Mouse (Mus musculus) hindbrain, embryonic 14.5 days (tissue): ENCODE data around the gene Patj. TPM values are rescaled to one million over a fixed set of nuclear protein-coding genes. Genes with fewer than 3 reads are reported as not detected.

ENCODE experiments used
- ATAC-seq: fragments of 200-750 bp; cut with Nextera tagmentation; 2 replicates; pipeline ENCODE4 v1.8.0; 2017; ENCODE audit warnings: moderate number of reproducible peaks, mild to moderate bottlenecking, moderate TSS enrichment, moderate library complexity; ENCODE audit not compliant: low FRiP score
- DNase-seq: peaks from one replicate; pipeline ENCODE4 v3.0.0-alpha.2; 2015; ENCODE audit warnings: low spot score
- H3K27ac ChIP-seq: fragments of 300-500 bp; sonication (generic); 2 replicates; pipeline ENCODE4 v1.5.1; 2014; ENCODE audit warnings: mild to moderate bottlenecking, moderate library complexity
- H3K27me3 ChIP-seq: fragments of 300-500 bp; sonication (generic); 2 replicates; pipeline ENCODE4 v1.6.1; 2014; ENCODE audit warnings: mild to moderate bottlenecking, low read length, mixed read lengths; ENCODE audit not compliant: control insufficient read depth, insufficient read depth
- H3K36me3 ChIP-seq: fragments of 300-500 bp; sonication (generic); replicated peaks from 2 replicates; pipeline ENCODE4 v1.6.1; 2014; ENCODE audit not compliant: control insufficient read depth, insufficient read depth
- H3K4me1 ChIP-seq: fragments of 300-500 bp; sonication (generic); replicated peaks from 2 replicates; pipeline ENCODE4 v1.6.1; 2014; ENCODE audit warnings: antibody characterized with exemption, low read length, mixed read lengths; ENCODE audit not compliant: control insufficient read depth, insufficient read depth
- H3K4me2 ChIP-seq: fragments of 300-500 bp; sonication (generic); replicated peaks from 2 replicates; pipeline ENCODE4 v1.6.1; 2014; ENCODE audit warnings: mild to moderate bottlenecking, moderate library complexity
- H3K4me3 ChIP-seq: fragments of 300-500 bp; sonication (generic); replicated peaks from 2 replicates; pipeline ENCODE4 v1.5.1; 2014; ENCODE audit warnings: mild to moderate bottlenecking, low read length
- H3K9ac ChIP-seq: fragments of 300-500 bp; sonication (generic); 2 replicates; pipeline ENCODE4 v1.6.1; 2014
- H3K9me3 ChIP-seq: fragments of 300-500 bp; sonication (generic); 2 replicates; pipeline ENCODE4 v1.6.1; 2016; ENCODE audit warnings: low read length; ENCODE audit not compliant: control insufficient read depth
- WGBS: fragments of 180-500 bp; shearing (Covaris S2); extraction: QIAGEN DNeasy Blood & Tissue Kit; methylation state at CpG from one replicate; pipeline ENCODE4 v1.1.7; 2014; 5-methylcytosine and 5-hydroxymethylcytosine counted together
- polyA plus RNA-seq: library from polyadenylated mRNA; unstranded; fragments of >200 nt; fragmentation: Nextera tagmentation; extraction: Ambion mirVana; gene quantifications from 2 replicates; pipeline ENCODE4 v1.2.1, GENCODE M21; 2014

The Patj gene
- polyA plus RNA-seq, result 8.0 and 9.1 TPM in 2 replicates

DNA sequence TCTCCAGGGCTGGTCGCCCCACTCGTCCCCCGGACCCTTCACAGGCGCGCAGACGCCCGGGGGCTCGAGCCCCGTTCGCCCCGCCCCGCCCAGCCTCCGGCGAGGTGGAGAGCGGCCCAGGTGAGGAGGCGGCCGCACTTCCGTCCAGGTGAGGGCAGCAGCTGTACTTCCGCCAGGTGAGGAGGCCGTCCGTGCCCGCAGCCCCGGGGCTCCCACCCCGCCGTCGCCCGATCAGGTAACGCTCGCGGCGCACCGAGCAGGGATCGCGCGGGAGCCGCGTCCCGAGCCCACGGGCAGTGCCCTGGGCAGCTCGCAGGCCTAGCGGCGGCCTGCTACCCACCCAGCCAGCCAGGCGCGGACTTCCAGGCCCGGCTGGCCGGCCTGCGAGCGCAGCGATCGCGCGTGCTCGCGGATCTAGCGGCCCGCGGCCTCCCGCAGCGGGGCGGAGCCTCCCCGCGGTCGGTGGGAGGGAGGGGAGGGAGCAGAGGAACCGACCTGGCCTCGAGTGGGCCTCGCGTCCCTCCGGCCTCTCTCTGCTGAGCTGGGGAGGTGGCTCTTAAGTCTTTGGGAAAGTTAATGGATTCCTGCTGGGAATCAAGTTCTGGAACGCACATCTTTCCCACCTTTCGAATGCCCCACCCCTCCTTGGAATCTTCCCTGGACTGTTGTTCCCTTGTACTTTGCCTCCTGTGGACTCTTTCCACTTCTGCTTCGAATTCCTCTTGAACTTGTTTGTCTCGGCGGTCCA is at the start of gene Patj:
Patj (plus strand) TSS at position 96 of the 748 bp plus-strand sequence.
- DNase-seq (peak; percentile 69), ATAC-seq (peak; percentile 89)
- H3K4me2 ChIP-seq, result peak within 1 kb of the TSS; percentile 93
- H3K4me1 ChIP-seq, result peaks cover 7% of the 10 kb centered on the region; the same call in 1 of the 2 replicates
- H3K4me3 ChIP-seq, result peak within 1 kb of the TSS; percentile 91
- no peaks in the 10 kb centered on the region for H3K9me3 ChIP-seq
- peak within 1 kb of the TSS; percentile 98 for H3K9ac ChIP-seq
- peak within 1 kb of the TSS; percentile 86 for H3K27ac ChIP-seq
- 1% methylated on average over 73 of the region's 73 CpGs for WGBS
- no peaks in the 10 kb centered on the region for H3K36me3 ChIP-seq
- H3K27me3 ChIP-seq, result no peaks in the 10 kb centered on the region

DNA sequence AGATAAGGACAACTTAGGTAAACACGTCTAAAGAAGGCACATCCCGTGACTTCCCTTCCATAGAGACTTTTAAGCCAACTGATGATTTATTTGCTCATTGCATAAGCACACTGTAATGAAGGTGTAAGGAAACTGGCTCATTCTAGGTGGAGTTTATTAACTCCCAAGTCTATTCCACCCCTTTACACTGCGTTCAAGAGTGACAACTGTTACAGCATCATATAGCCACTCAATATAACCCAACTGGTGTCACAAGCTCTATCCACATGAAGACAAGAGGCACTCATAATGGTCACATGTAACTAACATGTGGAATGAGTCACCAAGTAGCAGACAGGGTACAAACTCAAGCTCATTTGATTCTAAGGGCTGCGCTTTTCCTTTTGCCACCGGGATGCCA is 47.0 kb upstream of the Patj start:
- H3K9me3 ChIP-seq, result no peaks in the 10 kb centered on the region
- H3K36me3 ChIP-seq, result no peaks in the 10 kb centered on the region; the same call in 1 of the 2 replicates
- DNase-seq (no peak), ATAC-seq (no peak)
- H3K27me3 ChIP-seq, result no peaks in the 10 kb centered on the region
- H3K4me1 ChIP-seq, result no peaks in the 10 kb centered on the region
- no peak overlapping the region for H3K4me3 ChIP-seq
- H3K27ac ChIP-seq, result no peak overlapping the region
- 87% methylated on average over 5 of the region's 5 CpGs for WGBS
- H3K4me2 ChIP-seq, result no peak overlapping the region
- H3K9ac ChIP-seq, result no peak overlapping the region

GRCm38 (mm10) chr4:98358034-98358809 is 37.4 kb upstream of the Patj start:
- no peaks in the 10 kb centered on the region for H3K9me3 ChIP-seq
- DNase-seq (no peak), ATAC-seq (no peak)
- H3K36me3 ChIP-seq, result peaks cover 23% of the 10 kb centered on the region
- H3K27me3 ChIP-seq, result no peaks in the 10 kb centered on the region
- H3K4me1 ChIP-seq, result no peaks in the 10 kb centered on the region
- H3K4me2 ChIP-seq, result no peak overlapping the region
- no peak overlapping the region for H3K4me3 ChIP-seq
- H3K9ac ChIP-seq, result no peak overlapping the region
- H3K27ac ChIP-seq, result no peak overlapping the region
- WGBS, result 97% methylated on average over 9 of the region's 9 CpGs

DNA sequence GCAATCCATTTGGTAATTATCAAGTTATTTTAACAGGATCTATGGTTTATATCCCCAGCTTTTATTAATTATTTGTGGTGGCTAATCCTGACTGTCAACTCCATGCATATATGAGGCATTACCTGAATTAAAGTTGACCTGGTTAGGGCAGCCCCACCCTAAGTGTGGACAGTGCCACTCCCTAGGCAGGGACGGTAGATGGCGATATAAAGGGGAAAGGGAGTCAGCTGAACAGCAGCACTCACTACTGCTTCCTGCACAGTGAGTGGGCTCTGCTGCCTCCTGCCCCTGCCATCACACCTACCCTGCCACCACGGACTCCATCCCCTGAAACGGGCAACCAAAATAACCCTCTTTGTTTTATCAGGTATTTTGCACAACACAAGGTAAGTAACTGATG is 20.2 kb upstream of the Patj start:
- Histone ChIP-seq H3K27ac (no peak overlapping the region), H3K4me3 (no peak overlapping the region), H3K4me2 (no peak overlapping the region), H3K36me3 (peaks cover 21% of the 10 kb centered on the region), H3K9me3 (no peaks in the 10 kb centered on the region), H3K27me3 (no peaks in the 10 kb centered on the region), H3K9ac (no peak overlapping the region), H3K4me1 (no peaks in the 10 kb centered on the region)
- no peak for ATAC-seq
- no peak for DNase-seq
- WGBS, result 63% methylated on average over 4 of the region's 4 CpGs

GRCm38 (mm10) chr4:98376943-98377342 is 18.6 kb upstream of the Patj start:
- no peak for ATAC-seq
- H3K9ac ChIP-seq, result no peak overlapping the region
- H3K4me2 ChIP-seq, result no peak overlapping the region
- DNase-seq, result no peak
- peaks cover 21% of the 10 kb centered on the region for H3K36me3 ChIP-seq
- H3K4me3 ChIP-seq, result no peak overlapping the region
- H3K27ac ChIP-seq, result no peak overlapping the region
- H3K27me3 ChIP-seq, result no peaks in the 10 kb centered on the region
- peaks cover 4% of the 10 kb centered on the region for H3K4me1 ChIP-seq
- H3K9me3 ChIP-seq, result no peaks in the 10 kb centered on the region
- WGBS, result 96% methylated on average over 2 of the region's 2 CpGs

- H3K27me3 ChIP-seq, result no peaks in the 10 kb centered on the region; the same call in 1 of the 2 replicates
- 2% methylated on average over 46 of the region's 46 CpGs for WGBS
- DNase-seq (peak; percentile 83), ATAC-seq (peak; percentile 97)
- peaks cover 10% of the 10 kb centered on the region for H3K4me1 ChIP-seq
- peak within 1 kb of the TSS; percentile 64 for H3K4me2 ChIP-seq
- H3K9me3 ChIP-seq, result no peaks in the 10 kb centered on the region
- peak within 1 kb of the TSS; percentile 41; the same call in 1 of the 2 replicates for H3K27ac ChIP-seq
- peak within 1 kb of the TSS; percentile 91 for H3K9ac ChIP-seq
- peaks cover 7% of the 10 kb centered on the region; the same call in 1 of the 2 replicates for H3K36me3 ChIP-seq
- H3K4me3 ChIP-seq, result peak within 1 kb of the TSS; percentile 91
These were observed 12.7 kb upstream of the Patj start, which contains the start of gene Tm2d1 for GRCm38 (mm10) chr4:98382716-98383424. Gene Tm2d1, minus strand, starts transcription at chr4:98383306.

- WGBS, result 64% methylated on average over 5 of the region's 5 CpGs
- no peak overlapping the region for H3K4me3 ChIP-seq
These were observed 10.5 kb upstream of the Patj start for GRCm38 (mm10) chr4:98385036-98385435.

DNA sequence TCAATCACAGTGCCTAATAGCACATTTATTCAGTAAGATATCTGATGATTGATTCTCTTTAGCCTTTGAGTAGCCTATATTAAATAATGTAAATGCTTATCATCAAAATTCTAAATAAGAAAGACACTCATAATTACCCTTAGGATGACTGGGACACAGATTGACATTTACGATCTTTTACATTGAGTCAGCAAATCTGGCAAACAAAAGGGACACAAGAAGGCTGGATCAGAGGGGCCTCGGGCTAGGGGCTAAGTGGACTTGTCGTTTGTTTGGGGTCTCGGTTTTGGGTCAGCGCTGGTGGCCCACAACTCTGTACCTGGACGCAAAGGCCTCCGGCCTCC is 267 bp upstream of the Patj start:
- no peaks in the 10 kb centered on the region for H3K9me3 ChIP-seq
- H3K4me1 ChIP-seq, result peaks cover 7% of the 10 kb centered on the region; the same call in 1 of the 2 replicates
- peak overlapping the region; percentile 91 for H3K4me3 ChIP-seq
- no peaks in the 10 kb centered on the region for H3K27me3 ChIP-seq
- H3K36me3 ChIP-seq, result no peaks in the 10 kb centered on the region
- H3K9ac ChIP-seq, result peak overlapping the region; percentile 98
- DNase-seq (peak; percentile 44), ATAC-seq (no peak)
- 1% methylated on average over 7 of the region's 7 CpGs for WGBS
- peak overlapping the region; percentile 86 for H3K27ac ChIP-seq
- peak overlapping the region; percentile 93 for H3K4me2 ChIP-seq

More at GRCm38 (mm10) chr4:98385036-98385435, 10.5 kb upstream of the Patj start:
- H3K4me1 ChIP-seq, result peaks cover 10% of the 10 kb centered on the region
- no peak overlapping the region for H3K9ac ChIP-seq
- DNase-seq (no peak), ATAC-seq (no peak)
- H3K36me3 ChIP-seq, result no peaks in the 10 kb centered on the region
- no peak overlapping the region for H3K27ac ChIP-seq
- H3K9me3 ChIP-seq, result no peaks in the 10 kb centered on the region
- no peaks in the 10 kb centered on the region; the same call in 1 of the 2 replicates for H3K27me3 ChIP-seq
- no peak overlapping the region for H3K4me2 ChIP-seq
